Mouse (Mus musculus) heart, embryonic 15.5 days (tissue): ENCODE results near the gene Snai1. TPM values are rescaled to one million over a fixed set of nuclear protein-coding genes. Genes with fewer than 3 reads are reported as not detected.
A peak's percentile ranks its signal among the peaks of the same experiment; 100 is the strongest.

ENCODE experiments used
- ATAC-seq: fragments of 200-750 bp; cut with Nextera tagmentation; replicated peaks from 2 replicates; pipeline ENCODE4 v1.8.0; 2017; ENCODE audit warnings: low read depth, moderate TSS enrichment; ENCODE audit not compliant: insufficient number of reproducible peaks, insufficient read depth, low FRiP score
- H3K27ac ChIP-seq: fragments of 300-500 bp; sonication (generic); 2 replicates; pipeline ENCODE4 v1.5.1; 2015; ENCODE audit warnings: mild to moderate bottlenecking, inconsistent platforms
- H3K27me3 ChIP-seq: fragments of 300-500 bp; sonication (generic); 2 replicates; pipeline ENCODE4 v1.6.1; 2015; ENCODE audit warnings: inconsistent platforms
- H3K36me3 ChIP-seq: fragments of 300-500 bp; sonication (generic); 2 replicates; pipeline ENCODE4 v1.6.1; 2015; ENCODE audit warnings: mild to moderate bottlenecking, inconsistent platforms
- H3K4me1 ChIP-seq: fragments of 300-500 bp; sonication (generic); replicated peaks from 2 replicates; pipeline ENCODE4 v1.6.1; 2015; ENCODE audit warnings: inconsistent platforms
- H3K4me2 ChIP-seq: fragments of 300-500 bp; sonication (generic); 2 replicates; pipeline ENCODE4 v1.6.1; 2015; ENCODE audit warnings: inconsistent platforms, mild to moderate bottlenecking, moderate library complexity
- H3K4me3 ChIP-seq: fragments of 300-500 bp; sonication (generic); 2 replicates; pipeline ENCODE4 v1.5.1; 2015; ENCODE audit warnings: mild to moderate bottlenecking, inconsistent platforms
- H3K9ac ChIP-seq: fragments of 300-500 bp; sonication (generic); 2 replicates; pipeline ENCODE4 v1.6.1; 2015; ENCODE audit warnings: mild to moderate bottlenecking, inconsistent platforms
- H3K9me3 ChIP-seq: fragments of 300-500 bp; sonication (generic); replicated peaks from 2 replicates; pipeline ENCODE4 v1.6.1; 2016; ENCODE audit warnings: inconsistent platforms
- WGBS: fragments of 180-500 bp; shearing (Covaris S2); methylation state at CpG from one replicate; pipeline ENCODE4 v1.1.7; 2015; ENCODE audit warnings: mixed read lengths; 5-methylcytosine and 5-hydroxymethylcytosine counted together
- polyA plus RNA-seq: library from polyadenylated mRNA; unstranded; fragments of >200 nt; fragmentation: Nextera tagmentation; extraction: Ambion mirVana; gene quantifications from 2 replicates; pipeline ENCODE4 v1.2.1, GENCODE M21; 2015

The Snai1 gene
- polyA plus RNA-seq, 1 experiment from 2014 or later = 14.0 TPM

GRCm38 (mm10) chr2:167555766-167556165 lies 17.8 kb downstream of the Snai1 start:
- WGBS = 80% methylated on average over 5 of the region's 5 CpGs
- Histone ChIP-seq H3K9ac (no peak overlapping the region), H3K4me3 (no peak overlapping the region), H3K27me3 (0 out of 2 replicates have a peak, but pooled peaks cover 6% of the 10 kb centered on the region), H3K4me2 (no peak overlapping the region), H3K36me3 (no peaks in the 10 kb centered on the region), H3K9me3 (no peaks in the 10 kb centered on the region), H3K4me1 (peaks cover 26% of the 10 kb centered on the region), H3K27ac (no peak overlapping the region)
- ATAC-seq = no peak

- 17% methylated on average over 27 of the region's 27 CpGs for WGBS
- H3K9me3 ChIP-seq = no peaks in the 10 kb centered on the region
- H3K9ac ChIP-seq = peak overlapping the region; percentile 41
- peak overlapping the region; percentile 24; the same call in 1 of the 2 replicates for H3K4me3 ChIP-seq
- H3K4me2 ChIP-seq = peak overlapping the region; percentile 57
- H3K36me3 ChIP-seq = no peaks in the 10 kb centered on the region
- H3K4me1 ChIP-seq = peaks cover 37% of the 10 kb centered on the region
- ATAC-seq = no peak
- H3K27ac ChIP-seq = 0 out of 2 replicates have a peak overlapping the region, but pooled peaks have one; percentile 16
- H3K27me3 ChIP-seq = 0 out of 2 replicates have a peak, but pooled peaks cover 6% of the 10 kb centered on the region
Measured at GRCm38 (mm10) chr2:167559413-167559812, 21.4 kb downstream of the Snai1 start.

- WGBS = 24% methylated on average over 8 of the region's 8 CpGs
- 0 out of 2 replicates have a peak, but pooled peaks have one; percentile 34 for ATAC-seq
- H3K36me3 ChIP-seq = no peaks in the 10 kb centered on the region
- H3K9ac ChIP-seq = no peak overlapping the region
- no peaks in the 10 kb centered on the region for H3K9me3 ChIP-seq
- H3K27me3 ChIP-seq = 0 out of 2 replicates have a peak, but pooled peaks cover 6% of the 10 kb centered on the region
- H3K4me3 ChIP-seq = no peak overlapping the region
- H3K4me2 ChIP-seq = no peak overlapping the region
- peaks cover 46% of the 10 kb centered on the region for H3K4me1 ChIP-seq
- peak overlapping the region; percentile 69 for H3K27ac ChIP-seq
Measured at GRCm38 (mm10) chr2:167562101-167562500, 24.1 kb downstream of the Snai1 start.

- H3K9me3 ChIP-seq = no peaks in the 10 kb centered on the region
- peaks cover 48% of the 10 kb centered on the region for H3K4me1 ChIP-seq
- 0 out of 2 replicates have a peak, but pooled peaks cover 6% of the 10 kb centered on the region for H3K27me3 ChIP-seq
- no peak overlapping the region for H3K4me3 ChIP-seq
- ATAC-seq = no peak
- no peak overlapping the region for H3K27ac ChIP-seq
- 74% methylated on average over 5 of the region's 5 CpGs for WGBS
- no peak overlapping the region for H3K9ac ChIP-seq
- no peaks in the 10 kb centered on the region for H3K36me3 ChIP-seq
- no peak overlapping the region for H3K4me2 ChIP-seq
Measured at GRCm38 (mm10) chr2:167563035-167563434, 25.0 kb downstream of the Snai1 start.

GRCm38 (mm10) chr2:167563703-167564102 lies 25.7 kb downstream of the Snai1 start:
- H3K4me2 ChIP-seq = no peak overlapping the region
- WGBS = 31% methylated on average over 12 of the region's 12 CpGs
- 0 out of 2 replicates have a peak, but pooled peaks cover 6% of the 10 kb centered on the region for H3K27me3 ChIP-seq
- H3K4me3 ChIP-seq = no peak overlapping the region
- H3K4me1 ChIP-seq = peaks cover 51% of the 10 kb centered on the region
- H3K9ac ChIP-seq = no peak overlapping the region
- no peak for ATAC-seq
- H3K36me3 ChIP-seq = no peaks in the 10 kb centered on the region
- no peak overlapping the region for H3K27ac ChIP-seq
- H3K9me3 ChIP-seq = no peaks in the 10 kb centered on the region

- no peak overlapping the region for H3K9ac ChIP-seq
Measured at GRCm38 (mm10) chr2:167564551-167565311, 26.7 kb downstream of the Snai1 start.

GRCm38 (mm10) chr2:167565312-167565656 lies 27.3 kb downstream of the Snai1 start:
- Histone ChIP-seq H3K4me1 (peaks cover 49% of the 10 kb centered on the region), H3K27me3 (0 out of 2 replicates have a peak, but pooled peaks cover 4% of the 10 kb centered on the region), H3K9me3 (no peaks in the 10 kb centered on the region), H3K9ac (no peak overlapping the region), H3K27ac (peak overlapping the region; percentile 91), H3K4me2 (peak overlapping the region; percentile 49; the same call in 1 of the 2 replicates), H3K36me3 (no peaks in the 10 kb centered on the region), H3K4me3 (no peak overlapping the region; the same call in 1 of the 2 replicates)
- 45% methylated on average over 3 of the region's 3 CpGs for WGBS
- no peak for ATAC-seq

More at GRCm38 (mm10) chr2:167564551-167565311, 26.7 kb downstream of the Snai1 start:
- WGBS = 78% methylated on average over 13 of the region's 13 CpGs
- H3K4me3 ChIP-seq = no peak overlapping the region
- no peaks in the 10 kb centered on the region for H3K9me3 ChIP-seq
- H3K4me1 ChIP-seq = peaks cover 45% of the 10 kb centered on the region
- H3K4me2 ChIP-seq = no peak overlapping the region
- no peak for ATAC-seq
- peak overlapping the region; percentile 91 for H3K27ac ChIP-seq
- 0 out of 2 replicates have a peak, but pooled peaks cover 6% of the 10 kb centered on the region for H3K27me3 ChIP-seq
- no peaks in the 10 kb centered on the region for H3K36me3 ChIP-seq

GRCm38 (mm10) chr2:167565682-167566081 lies 27.7 kb downstream of the Snai1 start:
- ATAC-seq = no peak; the same call in 1 of the 2 replicates
- peak overlapping the region; percentile 91 for H3K27ac ChIP-seq
- no peaks in the 10 kb centered on the region for H3K36me3 ChIP-seq
- peak overlapping the region; percentile 49 for H3K4me2 ChIP-seq
- no peaks in the 10 kb centered on the region for H3K9me3 ChIP-seq
- peak overlapping the region; percentile 33; the same call in 1 of the 2 replicates for H3K9ac ChIP-seq
- WGBS = 6% methylated on average over 19 of the region's 19 CpGs
- peak overlapping the region; percentile 20; the same call in 1 of the 2 replicates for H3K4me3 ChIP-seq
- H3K4me1 ChIP-seq = peaks cover 53% of the 10 kb centered on the region
- H3K27me3 ChIP-seq = 0 out of 2 replicates have a peak, but pooled peaks cover under 1% of the 10 kb centered on the region

GRCm38 (mm10) chr2:167568112-167568511 lies 30.1 kb downstream of the Snai1 start:
- Histone ChIP-seq H3K4me3 (no peak overlapping the region), H3K4me1 (peaks cover 42% of the 10 kb centered on the region), H3K36me3 (no peaks in the 10 kb centered on the region), H3K4me2 (no peak overlapping the region), H3K9ac (no peak overlapping the region), H3K9me3 (no peaks in the 10 kb centered on the region), H3K27me3 (no peaks in the 10 kb centered on the region), H3K27ac (0 out of 2 replicates have a peak overlapping the region, but pooled peaks have one; percentile 0)
- 73% methylated on average over 9 of the region's 9 CpGs for WGBS
- ATAC-seq = no peak

GRCm38 (mm10) chr2:167569934-167570651 lies 32.1 kb downstream of the Snai1 start:
- peak overlapping the region; percentile 77 for H3K27ac ChIP-seq
- H3K4me3 ChIP-seq = no peak overlapping the region
- ATAC-seq = peak; percentile 56
- H3K4me2 ChIP-seq = no peak overlapping the region
- H3K9me3 ChIP-seq = no peaks in the 10 kb centered on the region
- H3K27me3 ChIP-seq = no peaks in the 10 kb centered on the region
- H3K9ac ChIP-seq = no peak overlapping the region
- 54% methylated on average over 13 of the region's 13 CpGs for WGBS
- H3K4me1 ChIP-seq = peaks cover 24% of the 10 kb centered on the region
- H3K36me3 ChIP-seq = no peaks in the 10 kb centered on the region

GRCm38 (mm10) chr2:167570815-167571214 lies 32.8 kb downstream of the Snai1 start:
- WGBS = 84% methylated on average over 6 of the region's 6 CpGs
- H3K27ac ChIP-seq = peak overlapping the region; percentile 77
- no peak for ATAC-seq
- peaks cover 18% of the 10 kb centered on the region for H3K4me1 ChIP-seq
- H3K9me3 ChIP-seq = no peaks in the 10 kb centered on the region
- H3K27me3 ChIP-seq = no peaks in the 10 kb centered on the region
- no peaks in the 10 kb centered on the region for H3K36me3 ChIP-seq
- no peak overlapping the region for H3K4me2 ChIP-seq
- no peak overlapping the region for H3K9ac ChIP-seq
- no peak overlapping the region for H3K4me3 ChIP-seq
